ENCODE assay signal across 8 mouse cellular contexts in the genomic region with DNA sequence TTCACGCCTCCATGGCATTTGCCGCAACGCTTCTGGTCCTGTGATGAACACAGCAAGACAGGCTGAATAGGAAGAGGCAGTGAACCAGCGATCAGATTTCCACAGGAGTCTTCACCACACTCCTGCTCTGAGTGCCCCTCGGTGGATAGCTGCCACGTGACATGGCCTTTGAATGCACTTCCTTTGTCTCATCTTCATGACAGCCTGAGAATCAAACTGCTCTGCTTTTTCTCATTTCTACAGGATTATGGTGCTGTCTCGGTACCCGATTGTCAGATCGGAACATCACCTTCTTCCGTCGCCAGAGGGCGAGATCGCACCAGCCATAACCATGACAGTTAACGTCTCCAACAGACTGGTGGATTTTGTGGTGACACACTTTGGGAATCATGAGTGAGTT. TPM values are rescaled to one million over a fixed set of nuclear protein-coding genes. Genes with fewer than 3 reads are reported as not detected.
A peak's percentile ranks its signal among the peaks of the same experiment; 100 is the strongest.
DNase-seq lines count a peak whose midpoint lies in the region; ATAC-seq and TF ChIP-seq lines count a peak whose summit lies in the region.

No protein-coding gene starts in this region.

- H3K4me2 ChIP-seq in hindbrain, embryonic 14.5 days (replicated peaks) = peak overlapping the region; percentile 32

- no peaks in the 10 kb centered on the region for H3K9me3 ChIP-seq in hindbrain, embryonic 14.5 days (ENCODE audit: control insufficient read depth, low read length)

- in situ Hi-C loops in Patski (cut with MboI; ENCODE audit: low pct_unique_long_range_greater_than_20kb) = loop anchor here (5.0 kb wide), 2 partner anchors 111 to 206 kb away; no protein-coding TSS in a partner anchor

- peak overlapping the region; percentile 43 for H3K9ac ChIP-seq in hindbrain, embryonic 14.5 days

- no peaks in the 10 kb centered on the region for H3K4me1 ChIP-seq in hindbrain, embryonic 14.5 days (replicated peaks; ENCODE audit: control insufficient read depth, insufficient read depth, low read length)
- H3K4me1 ChIP-seq in small intestine, adult 2 months (ENCODE audit: control insufficient read depth, insufficient read depth, insufficient read length, low read length) = no peaks in the 10 kb centered on the region

- peak overlapping the region; percentile 26; the same call in 1 of the 2 replicates for H3K27ac ChIP-seq in hindbrain, embryonic 14.5 days
- H3K27ac ChIP-seq in small intestine, adult 2 months (ENCODE audit: insufficient read depth, low read depth, low read length) = no peak overlapping the region

- DNase-seq in Patski (ENCODE audit: low read depth, low spot score) = peak; percentile 19
- DNase-seq in cerebellum, adult 18-20 months = peak; percentile 76 to 82
- DNase-seq in hindbrain, embryonic 14.5 days (ENCODE audit: low spot score) = peak; percentile 92
- peak; percentile 77 for DNase-seq in left cerebral cortex, adult 11 months (ENCODE audit: low spot score)

- no peaks in the 10 kb centered on the region for H3K36me3 ChIP-seq in hindbrain, embryonic 14.5 days (replicated peaks; ENCODE audit: control insufficient read depth, insufficient read depth)
- H3K36me3 ChIP-seq in small intestine, adult 2 months (ENCODE audit: control insufficient read depth, insufficient read depth, low read length) = no peaks in the 10 kb centered on the region

- no peak for TF ChIP-seq POLR2A in small intestine, adult 2 months (IDR thresholded peaks at IDR 0.05; ENCODE audit: low read depth, low read length)

- POLR2A ChIA-PET in Patski (lab: Charles Lee) = no interaction called here

- H3K27me3 ChIP-seq in Patski = no peaks in the 10 kb centered on the region
- no peaks in the 10 kb centered on the region for H3K27me3 ChIP-seq in hindbrain, embryonic 14.5 days (ENCODE audit: control insufficient read depth, insufficient read depth, low read length)
- H3K27me3 ChIP-seq in small intestine, adult 2 months (ENCODE audit: control insufficient read depth, insufficient read depth, low read length) = no peaks in the 10 kb centered on the region

- H3K4me3 ChIP-seq in hindbrain, embryonic 14.5 days (replicated peaks; ENCODE audit: low read length) = no peak overlapping the region
- H3K4me3 ChIP-seq in small intestine, adult 2 months (ENCODE audit: low read depth, low read length) = no peak overlapping the region

- TF ChIP-seq CTCF in Patski (IDR thresholded peaks at IDR 0.05) = peak; percentile 97
- peak; percentile 80; the same call in 1 of the 2 replicates for TF ChIP-seq CTCF in small intestine, adult 2 months (IDR thresholded peaks at IDR 0.05; ENCODE audit: extremely low read depth, insufficient read length, insufficient replicate concordance, low read depth, low read length)

- WGBS in hindbrain, embryonic 14.5 days = 16% methylated on average over 14 of the region's 14 CpGs
- WGBS in small intestine, adult 2 months = 20% methylated on average over 14 of the region's 14 CpGs

- CTCF ChIA-PET in Patski (lab: Charles Lee) = interaction anchor here (3.0 to 4.5 kb wide), 2 partner anchors 202 to 206 kb away, joined by 20 to 29 read pairs; a partner anchor contains a TSS

- ATAC-seq in Patski = peak; percentile 85
- peak; percentile 96 for ATAC-seq in frontal cortex, adult (ENCODE audit: low TSS enrichment)
- peak; percentile 87 for ATAC-seq in hindbrain, embryonic 14.5 days (ENCODE audit: low FRiP score)
- ATAC-seq in megakaryocyte-erythroid progenitor cell, adult 5-6 weeks (replicated peaks; ENCODE audit: low FRiP score, low TSS enrichment, poor library complexity, severe bottlenecking) = peak; percentile 73; the same call in 1 of the 2 replicates
- no peak for ATAC-seq in erythroid progenitor cell, adult 5-6 weeks (replicated peaks; ENCODE audit: low FRiP score, poor library complexity, severe bottlenecking)

RNA-seq across cellular contexts. Expression of a gene that starts 25.7 kb away (rescaled TPM):
- polyA plus RNA-seq in Patski (2021) = not detected
- 0.31 and 0.32 TPM in 2 replicates for polyA plus RNA-seq in hindbrain, embryonic 14.5 days (2014; fragmentation: Nextera tagmentation; extraction: Ambion mirVana)
- not detected in 2 replicates for total RNA-seq in megakaryocyte-erythroid progenitor cell, adult 5-6 weeks (2014; fragmentation: Nextera tagmentation)
- total RNA-seq in megakaryocyte-erythroid progenitor cell, adult 5-6 weeks (2017) = not detected in 2 replicates
- polyA plus RNA-seq in small intestine, adult 2 months (2012; rRNA removed) = 0.32 and 6.7 TPM in 2 replicates
- total RNA-seq in erythroid progenitor cell, adult 5-6 weeks (2015; ENCODE audit: low replicate concordance) = not detected in 2 replicates
- not detected in 2 replicates for total RNA-seq in erythroid progenitor cell, adult 5-6 weeks (2017; ENCODE audit: low replicate concordance)

RNA-seq across cellular contexts. Expression of a gene that starts 49.2 kb away (rescaled TPM):
- 40.2 TPM for polyA plus RNA-seq in Patski (2021)
- 61.5 and 65.0 TPM in 2 replicates for polyA plus RNA-seq in hindbrain, embryonic 14.5 days (2014; fragmentation: Nextera tagmentation; extraction: Ambion mirVana)
- total RNA-seq in megakaryocyte-erythroid progenitor cell, adult 5-6 weeks (2014; fragmentation: Nextera tagmentation) = 8.2 and 9.3 TPM in 2 replicates
- total RNA-seq in megakaryocyte-erythroid progenitor cell, adult 5-6 weeks (2017) = 6.2 and 13.4 TPM in 2 replicates
- 1.6 and 2.8 TPM in 2 replicates for polyA plus RNA-seq in small intestine, adult 2 months (2012; rRNA removed)
- 1.3 and 5.4 TPM in 2 replicates for total RNA-seq in erythroid progenitor cell, adult 5-6 weeks (2015; ENCODE audit: low replicate concordance)
- 0.77 and 1.7 TPM in 2 replicates for total RNA-seq in erythroid progenitor cell, adult 5-6 weeks (2017; ENCODE audit: low replicate concordance)

Comparison
In these comparisons a context has a peak if more than half of its experiments do, and no peak if none do; other contexts are left out.
1. DNase-seq: peak in every context shown above with its lines; median percentile 92 in hindbrain, embryonic 14.5 days; 79 in cerebellum, adult 18-20 months; 77 in left cerebral cortex, adult 11 months; 19 in Patski.
2. RNA of a gene that starts 49.2 kb away (polyA plus RNA-seq): 61.5 to 65.0 TPM in hindbrain, embryonic 14.5 days and 40.2 TPM in Patski (single experiment); 1.6 to 2.8 TPM in small intestine, adult 2 months; every median in the first group is over 10 times any median in the second.